Mouse (Mus musculus) bone marrow macrophage, adult 2 months (primary cell): ENCODE measurements around the gene E2f6.

Experiments used
- CTCF ChIP-seq: IDR thresholded peaks from 2 replicates; pipeline ENCODE4 v1.5.1; 2012; ENCODE audit warnings: low read depth, mild to moderate bottlenecking, low read length, moderate library complexity
- POLR2A ChIP-seq: IDR thresholded peaks from 2 replicates; pipeline ENCODE4 v1.6.1; 2012; ENCODE audit warnings: mild to moderate bottlenecking, low read depth, low read length, borderline replicate concordance

DNA sequence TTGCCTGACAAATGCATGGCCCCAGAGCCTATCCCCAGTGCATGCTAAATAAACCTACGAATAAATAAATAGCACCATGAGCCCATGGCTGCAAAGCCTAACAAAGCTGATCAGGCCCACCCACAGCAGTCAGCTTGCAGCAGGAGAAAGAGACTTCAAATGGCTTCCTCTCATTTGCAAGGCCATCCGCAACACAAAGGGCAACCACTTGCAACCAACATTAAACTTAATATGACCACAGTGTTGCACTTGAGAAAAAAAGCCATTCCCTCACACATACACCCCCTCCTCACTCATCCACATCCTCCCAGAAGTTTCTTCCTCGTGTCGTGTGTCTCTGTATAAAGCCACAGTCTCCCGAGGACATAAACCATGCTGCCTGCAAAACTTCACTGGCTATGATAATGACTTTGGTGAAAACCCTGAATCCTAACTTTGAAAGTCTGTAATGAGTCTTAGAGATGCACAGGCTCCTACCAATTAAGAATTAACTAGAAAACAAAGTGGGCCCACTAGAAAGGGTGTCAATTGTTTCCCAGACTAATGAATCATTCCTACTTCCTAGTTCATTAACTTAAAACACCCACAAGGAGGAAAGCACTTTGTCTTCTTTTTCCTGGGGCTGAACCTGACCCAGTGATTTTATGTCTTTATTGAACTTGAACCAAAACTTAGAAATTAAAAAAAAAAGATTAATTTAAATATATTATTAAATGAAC, 7.4 kb upstream of the E2f6 start:
- TF ChIP-seq CTCF (no peak), POLR2A (no peak)
